Mouse (Mus musculus): ENCODE measurements around the gene Ap5m1.

Gene Ap5m1

DNA sequence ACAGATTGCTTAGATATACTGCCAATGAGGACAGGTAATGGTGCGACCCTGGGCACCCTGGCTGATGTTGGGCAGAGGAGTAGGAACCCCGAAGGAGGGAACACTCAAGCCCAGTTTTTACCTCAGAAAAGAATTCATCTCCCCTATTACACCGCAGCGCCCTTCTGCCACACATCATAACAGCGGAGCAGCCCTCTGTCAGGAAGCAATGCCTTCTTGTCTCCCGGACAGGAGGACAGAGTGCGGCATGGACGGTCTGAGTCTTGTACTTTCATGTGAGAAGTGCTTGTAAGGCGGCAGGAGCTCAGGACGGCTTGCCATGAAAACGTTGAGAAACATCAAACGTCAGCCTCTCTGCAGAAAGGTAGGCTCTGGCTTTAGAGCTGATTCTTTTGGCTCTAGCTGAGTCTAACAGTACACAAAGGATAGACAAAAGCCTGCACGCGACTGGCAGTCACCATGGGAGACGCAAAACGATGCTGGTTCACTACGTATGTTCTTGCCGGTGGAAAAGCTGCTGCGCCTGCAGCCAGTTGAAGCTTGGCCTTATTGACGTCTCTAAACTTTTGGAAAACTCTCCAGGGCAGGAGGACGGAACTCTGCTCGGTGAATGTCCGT is 61.4 kb downstream of the Ap5m1 start:
- peak; percentile 12 for DNase-seq (ENCODE audit: low read depth, low spot score)

DNA sequence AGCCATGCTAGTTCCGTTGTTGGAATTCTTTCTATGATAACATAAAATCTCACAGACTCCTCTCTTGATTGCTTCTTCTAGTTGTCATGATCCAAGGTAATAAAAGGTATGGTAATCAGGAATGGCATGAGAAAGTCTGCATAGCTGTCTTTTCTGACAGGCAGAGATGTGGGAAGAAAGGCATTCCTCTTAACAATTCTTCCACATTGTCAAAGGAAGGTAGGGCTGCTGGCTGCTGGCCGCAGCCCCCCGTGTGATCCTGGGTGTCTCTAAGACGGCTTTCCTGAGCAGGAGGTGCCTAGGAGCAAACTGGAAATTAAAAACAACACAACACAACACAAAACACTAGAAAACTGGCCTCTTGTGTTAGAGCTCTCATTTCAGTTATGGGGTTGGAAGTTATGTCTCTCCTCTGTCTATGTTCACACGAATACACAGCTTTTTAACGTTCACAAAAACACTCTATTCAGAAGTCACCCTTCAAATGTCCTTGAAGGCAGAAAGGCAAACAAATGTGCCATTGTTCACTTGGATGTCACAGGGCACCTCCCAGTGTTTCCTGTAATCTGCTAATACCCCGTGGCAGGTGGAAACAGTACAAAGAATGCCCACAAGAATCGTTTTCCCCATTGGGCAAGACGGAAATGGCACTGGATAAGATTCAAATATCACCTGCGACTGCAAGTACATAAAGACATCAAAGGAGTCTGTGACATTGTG is 62.8 kb downstream of the Ap5m1 start:
- DNase-seq (ENCODE audit: low read depth, low spot score), result no peak

GRCm38 (mm10) chr14:49132391-49132790 is 66.5 kb downstream of the Ap5m1 start:
- no peak for DNase-seq (ENCODE audit: low read depth, low spot score)

DNA sequence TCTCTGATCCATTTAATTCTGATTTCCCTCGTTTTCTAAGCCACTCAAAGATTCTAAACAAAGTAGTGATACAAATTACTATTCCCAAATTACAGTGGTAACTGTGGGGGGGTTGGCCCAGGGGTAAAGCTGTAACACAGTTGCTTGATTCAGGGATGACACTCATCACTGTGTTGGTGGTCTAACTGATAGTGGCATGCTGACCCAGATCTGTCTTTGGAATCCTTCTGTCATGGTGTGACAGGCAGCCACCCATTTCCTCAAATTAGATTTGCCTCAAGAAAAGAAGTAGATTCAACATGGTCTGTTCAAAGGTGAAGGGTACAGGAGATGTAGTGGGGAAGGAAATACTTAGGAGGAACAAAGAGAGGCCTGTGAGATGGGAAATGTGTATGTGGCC is 72.3 kb downstream of the Ap5m1 start:
- DNase-seq (ENCODE audit: low read depth, low spot score), result no peak

DNA sequence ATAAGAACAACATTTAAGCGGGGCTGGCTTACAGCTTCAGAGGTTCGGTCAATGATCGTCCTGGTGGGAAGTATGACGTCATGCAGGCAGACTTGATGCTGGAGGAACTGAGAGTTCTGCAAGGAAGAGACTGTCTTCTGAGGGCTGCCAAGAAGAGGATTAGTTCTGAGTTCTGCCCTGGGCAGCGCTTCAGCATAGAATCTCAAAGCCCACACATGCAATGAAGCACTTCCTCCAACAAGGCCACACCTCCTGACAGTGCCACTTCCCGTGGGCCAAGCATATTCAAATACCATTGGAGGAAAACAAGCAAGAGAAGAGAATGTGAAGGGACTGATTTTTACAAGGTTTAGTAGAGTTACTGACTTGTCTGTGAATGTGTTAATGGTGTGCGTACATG is 74.9 kb downstream of the Ap5m1 start:
- DNase-seq (ENCODE audit: low read depth, low spot score), result no peak

Data from brain, embryonic 18.5 days (tissue).